Mouse (Mus musculus): ENCODE results near the gene Nek10. TPM values are rescaled to one million over a fixed set of nuclear protein-coding genes. Genes with fewer than 3 reads are reported as not detected.

The Nek10 gene
- total and polyA plus RNA-seq, 3 experiments = 0.01 to 0.04 TPM; not detected in 1

- no peak for TF ChIP-seq JUN (IDR thresholded peaks at IDR 0.05; ENCODE audit: insufficient read depth, low read depth, low read length)
- TF ChIP-seq ETS1 (conservative IDR thresholded peaks at IDR 0.05; ENCODE audit: low read depth, low read length) = no peak
- no peak for TF ChIP-seq POLR2A (IDR thresholded peaks at IDR 0.05; ENCODE audit: low read depth, low read length)
- no peak for TF ChIP-seq RCOR1 (conservative IDR thresholded peaks at IDR 0.05; ENCODE audit: low read depth, low read length)
- no peak for TF ChIP-seq JUND (conservative IDR thresholded peaks at IDR 0.05; ENCODE audit: low read depth, low read length)
- no peaks in the 10 kb centered on the region for H3K79me2 ChIP-seq (replicated peaks; ENCODE audit: control insufficient read depth, extremely low read depth, insufficient read depth, poor library complexity, severe bottlenecking)
- no peak overlapping the region for H3K4me3 ChIP-seq (replicated peaks in 1 of 3; ENCODE audit: low read depth in 2 of 3, low read length in 2 of 3, poor library complexity in 1 of 3)
- no peaks in the 10 kb centered on the region for H3K9me3 ChIP-seq (replicated peaks; ENCODE audit: low read length)
- H3K4me1 ChIP-seq (ENCODE audit: control insufficient read depth in 1 of 2, insufficient read depth in 2 of 2) = no peaks in the 10 kb centered on the region
- dilution Hi-C loops (cut with MboI; ENCODE audit: extremely low pct_ligation_motif_present, extremely low pct_unique_long_range_greater_than_20kb, low sequenced_read_pairs) = no loop called here
- H3K4me2 ChIP-seq (ENCODE audit: insufficient read depth, low read depth, poor library complexity, severe bottlenecking) = no peak overlapping the region
- DNase-seq (ENCODE audit: extremely low read depth) = no peak
- no peak overlapping the region for H3K27ac ChIP-seq (ENCODE audit: insufficient read depth, low read depth)
- H3K27me3 ChIP-seq (replicated peaks) = no peaks in the 10 kb centered on the region
- no peak overlapping the region for H3K9ac ChIP-seq (ENCODE audit: insufficient read depth, low read depth)
- in situ Hi-C loops (cut with MboI; ENCODE audit: low pct_ligation_motif_present, low pct_unique_long_range_greater_than_20kb, low sequenced_read_pairs) = no loop called here
- H3K36me3 ChIP-seq (replicated peaks in 1 of 2; ENCODE audit: control insufficient read depth in 1 of 2, insufficient read depth in 1 of 2, low read length in 1 of 2) = no peaks in the 10 kb centered on the region
These were observed 124.3 kb downstream of the Nek10 start for GRCm38 (mm10) chr14:14927559-14927958.

GRCm38 (mm10) chr14:14934977-14935376 is 131.8 kb downstream of the Nek10 start:
- Histone ChIP-seq H3K4me2 (ENCODE audit: insufficient read depth, low read depth, poor library complexity, severe bottlenecking) (no peak overlapping the region), H3K79me2 (replicated peaks; ENCODE audit: control insufficient read depth, extremely low read depth, insufficient read depth, poor library complexity, severe bottlenecking) (no peaks in the 10 kb centered on the region), H3K4me1 (ENCODE audit: control insufficient read depth in 1 of 2, insufficient read depth in 2 of 2) (peaks cover 6 to 16% of the 10 kb centered on the region in 2 experiments; a peak in 2 of 4 replicates), H3K36me3 (replicated peaks in 1 of 2; ENCODE audit: control insufficient read depth in 1 of 2, insufficient read depth in 1 of 2, low read length in 1 of 2) (no peaks in the 10 kb centered on the region), H3K4me3 (replicated peaks in 1 of 3; ENCODE audit: low read depth in 2 of 3, low read length in 2 of 3, poor library complexity in 1 of 3) (no peak overlapping the region), H3K9me3 (replicated peaks; ENCODE audit: low read length) (no peaks in the 10 kb centered on the region), H3K27ac (ENCODE audit: insufficient read depth, low read depth) (no peak overlapping the region), H3K27me3 (replicated peaks) (no peaks in the 10 kb centered on the region), H3K9ac (ENCODE audit: insufficient read depth, low read depth) (no peak overlapping the region)
- in situ Hi-C loops (cut with MboI; ENCODE audit: low pct_ligation_motif_present, low pct_unique_long_range_greater_than_20kb, low sequenced_read_pairs) = no loop called here
- TF ChIP-seq RCOR1 (conservative IDR thresholded peaks at IDR 0.05; ENCODE audit: low read depth, low read length) = no peak
- no peak for TF ChIP-seq JUN (IDR thresholded peaks at IDR 0.05; ENCODE audit: insufficient read depth, low read depth, low read length)
- dilution Hi-C loops (cut with MboI; ENCODE audit: extremely low pct_ligation_motif_present, extremely low pct_unique_long_range_greater_than_20kb, low sequenced_read_pairs) = no loop called here
- no peak for DNase-seq (ENCODE audit: extremely low read depth)

GRCm38 (mm10) chr14:14945930-14946329 is 142.7 kb downstream of the Nek10 start:
- DNase-seq (ENCODE audit: extremely low read depth) = no peak
- H3K9ac ChIP-seq (ENCODE audit: insufficient read depth, low read depth) = no peak overlapping the region
- no peaks in the 10 kb centered on the region for H3K27me3 ChIP-seq (replicated peaks)
- H3K36me3 ChIP-seq (replicated peaks in 1 of 2; ENCODE audit: control insufficient read depth in 1 of 2, insufficient read depth in 1 of 2, low read length in 1 of 2) = no peaks in the 10 kb centered on the region
- dilution Hi-C loops (cut with MboI; ENCODE audit: extremely low pct_ligation_motif_present, extremely low pct_unique_long_range_greater_than_20kb, low sequenced_read_pairs) = no loop called here
- H3K4me3 ChIP-seq (replicated peaks in 1 of 3; ENCODE audit: low read depth in 2 of 3, low read length in 2 of 3, poor library complexity in 1 of 3) = no peak overlapping the region
- H3K79me2 ChIP-seq (replicated peaks; ENCODE audit: control insufficient read depth, extremely low read depth, insufficient read depth, poor library complexity, severe bottlenecking) = no peaks in the 10 kb centered on the region
- in situ Hi-C loops (cut with MboI; ENCODE audit: low pct_ligation_motif_present, low pct_unique_long_range_greater_than_20kb, low sequenced_read_pairs) = no loop called here
- TF ChIP-seq BHLHE40 (IDR thresholded peaks at IDR 0.05; ENCODE audit: low read depth, low read length) = no peak
- TF ChIP-seq TBP (conservative IDR thresholded peaks at IDR 0.05; ENCODE audit: low read depth, low read length) = no peak
- no peak for TF ChIP-seq PAX5 (IDR thresholded peaks at IDR 0.05; ENCODE audit: low read length)
- TF ChIP-seq CTCF (conservative IDR thresholded peaks at IDR 0.05 in 1 of 2, IDR thresholded peaks at IDR 0.05 in 1 of 2; ENCODE audit: low read depth in 2 of 2, low read length in 2 of 2) = no peak
- TF ChIP-seq ZMIZ1 (IDR thresholded peaks at IDR 0.05; ENCODE audit: low read depth, low read length) = no peak
- TF ChIP-seq USF1 (IDR thresholded peaks at IDR 0.05; ENCODE audit: low read depth, low read length) = no peak
- TF ChIP-seq POLR2AphosphoS2 (IDR thresholded peaks at IDR 0.05; ENCODE audit: low read depth, low read length) = no peak
- no peak for TF ChIP-seq MAZ (IDR thresholded peaks at IDR 0.05; ENCODE audit: low read depth, low read length)
- TF ChIP-seq KAT2A (IDR thresholded peaks at IDR 0.05; ENCODE audit: insufficient replicate concordance, low read length) = no peak
- no peak for TF ChIP-seq RAD21 (IDR thresholded peaks at IDR 0.05; ENCODE audit: low read depth, low read length)
- TF ChIP-seq SMC3 (IDR thresholded peaks at IDR 0.05; ENCODE audit: low read depth, low read length) = no peak
- TF ChIP-seq CHD1 (IDR thresholded peaks at IDR 0.05; ENCODE audit: low read depth, low read length) = no peak
- TF ChIP-seq ZNF384 (IDR thresholded peaks at IDR 0.05; ENCODE audit: low read depth, low read length) = no peak
- no peak for TF ChIP-seq ETS1 (conservative IDR thresholded peaks at IDR 0.05; ENCODE audit: low read depth, low read length)
- no peak for TF ChIP-seq MEF2A (IDR thresholded peaks at IDR 0.05; ENCODE audit: borderline replicate concordance, low read depth, low read length)
- TF ChIP-seq MAX (IDR thresholded peaks at IDR 0.05; ENCODE audit: low read length) = no peak
- TF ChIP-seq MYC (IDR thresholded peaks at IDR 0.05; ENCODE audit: low read depth, low read length) = no peak
- no peak for TF ChIP-seq POLR2A (IDR thresholded peaks at IDR 0.05; ENCODE audit: low read depth, low read length)
- H3K4me2 ChIP-seq (ENCODE audit: insufficient read depth, low read depth, poor library complexity, severe bottlenecking) = no peak overlapping the region
- H3K4me1 ChIP-seq (ENCODE audit: control insufficient read depth in 1 of 2, insufficient read depth in 2 of 2) = no peaks in the 10 kb centered on the region
- H3K27ac ChIP-seq (ENCODE audit: insufficient read depth, low read depth) = no peak overlapping the region
- no peaks in the 10 kb centered on the region for H3K9me3 ChIP-seq (replicated peaks; ENCODE audit: low read length)
